Mouse (Mus musculus): ENCODE data around the gene Gm2916. TPM values are rescaled to one million over a fixed set of nuclear protein-coding genes. Genes with fewer than 3 reads are reported as not detected.

Gene Gm2916
- polyA plus RNA-seq (2017; shearing (Covaris generic)) = not detected

GRCm38 (mm10) chr14:3883872-3884271, at the start of gene Gm2916:
TSS of gene Gm2916 (plus strand) at chr14:3884172.

GRCm38 (mm10) chr14:3845945-3846344, 38.0 kb upstream of the Gm2916 start, which contains the start of gene Gm3033:
TSS of gene Gm3033 (plus strand) at chr14:3846245.

DNA sequence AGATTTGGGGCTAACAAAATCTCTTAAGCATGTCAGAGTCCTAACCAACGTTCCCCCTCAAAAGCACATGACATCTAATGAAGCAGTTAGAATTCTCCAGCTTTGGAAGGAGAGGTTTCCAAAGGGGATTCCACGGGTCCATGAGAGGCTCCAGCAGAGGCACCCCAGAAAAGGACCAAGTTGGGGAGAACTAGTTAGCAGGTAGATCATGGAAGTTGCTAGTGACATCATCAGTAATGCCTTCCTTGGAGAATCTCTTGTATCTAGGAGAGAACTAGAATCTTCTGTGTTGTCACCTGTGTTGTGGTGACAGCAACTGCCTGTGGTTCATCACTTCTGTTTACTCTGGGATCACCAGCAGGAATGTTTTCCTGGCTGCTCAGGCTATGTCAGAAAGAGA, 47.5 kb downstream of the Gm2916 start, which contains the start of gene Gm3029:
Gene Gm3029 (plus strand): TSS at position 301 of the 400 bp plus-strand sequence.

DNA sequence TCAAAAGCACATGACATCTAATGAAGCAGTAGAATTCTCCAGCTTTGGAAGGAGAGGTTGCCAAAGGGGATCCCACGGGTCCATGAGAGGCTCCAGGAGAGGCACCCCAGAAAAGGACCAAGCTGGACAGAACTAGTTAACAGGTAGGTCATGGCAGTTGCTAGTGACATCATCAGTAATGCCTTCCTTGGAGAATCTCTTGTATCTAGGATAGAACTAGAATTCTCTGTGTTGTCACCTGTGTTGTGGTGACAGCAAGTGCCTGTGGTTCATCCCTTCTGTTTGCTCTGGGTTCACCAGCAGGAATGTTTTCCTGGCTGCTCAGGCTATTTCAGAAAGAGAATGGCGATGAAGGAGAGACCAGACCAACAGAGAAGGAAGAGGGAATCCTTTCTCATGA, 79.3 kb downstream of the Gm2916 start, which contains the start of gene Gm3095:
Gene Gm3095 (plus strand): TSS at position 301 of the 400 bp plus-strand sequence.

Other genes starting within 250 kb of the Gm2916 start
- gene Gm3012, start 249.7 kb upstream of the Gm2916 start, polyA plus RNA-seq (2017; shearing (Covaris generic)) = not detected
- gene Gm3020, start 232.1 kb upstream of the Gm2916 start, polyA plus RNA-seq (2017; shearing (Covaris generic)) = 1 to 10 TPM; 1.5 to 3.4 TPM
- gene Gm3043, start 195.4 kb upstream of the Gm2916 start, polyA plus RNA-seq (2017; shearing (Covaris generic)) = not detected
- under 1 TPM in 1 of 2 experiments, not detected in 1; 0.15 TPM for gene Gm3002, start 74.1 kb upstream of the Gm2916 start, polyA plus RNA-seq (2017; shearing (Covaris generic))
- under 1 TPM in 1 of 2 experiments, not detected in 1; 0.21 TPM for gene Gm3033, start 37.9 kb upstream of the Gm2916 start, polyA plus RNA-seq (2017; shearing (Covaris generic))
- gene Gm3029, start 47.6 kb downstream of the Gm2916 start, polyA plus RNA-seq (2017; shearing (Covaris generic)) = not detected
- gene Gm3095, start 79.4 kb downstream of the Gm2916 start, polyA plus RNA-seq (2017; shearing (Covaris generic)) = under 1 TPM in 1 of 2 experiments, not detected in 1; 0.34 TPM
- gene Gm3099, start 114.2 kb downstream of the Gm2916 start, polyA plus RNA-seq (2017; shearing (Covaris generic)) = not detected
- gene Gm5796, start 139.8 kb downstream of the Gm2916 start, polyA plus RNA-seq (2017; shearing (Covaris generic)) = under 1 TPM; 0.20 to 1.00 TPM
- not detected for gene Gm3115, start 199.9 kb downstream of the Gm2916 start, polyA plus RNA-seq (2017; shearing (Covaris generic))
- under 1 TPM; 0.31 to 0.51 TPM for gene Gm8108, start 226.4 kb downstream of the Gm2916 start, polyA plus RNA-seq (2017; shearing (Covaris generic))